Mouse (Mus musculus): ENCODE results near the gene Hilpda.

DNA sequence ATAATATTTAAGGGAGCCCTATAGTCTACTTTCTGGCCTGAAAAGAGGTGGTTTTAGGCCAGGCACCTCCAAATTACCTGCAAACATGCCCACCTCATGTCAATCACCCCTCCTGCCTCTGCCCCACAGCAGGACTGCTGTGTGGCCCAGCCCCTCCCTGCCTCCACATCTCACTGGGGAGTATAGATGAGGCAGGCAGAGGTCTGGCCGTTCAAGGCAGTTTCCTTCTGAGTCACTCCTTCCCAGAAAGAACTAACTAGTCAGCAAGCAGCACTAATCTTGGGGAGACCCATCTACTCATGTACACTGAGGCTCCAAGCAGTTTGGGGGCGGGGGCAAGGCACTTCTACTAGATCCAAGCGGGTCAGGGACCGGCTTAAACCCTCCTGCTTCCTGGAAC is 25.2 kb upstream of the Hilpda start:
- TF ChIP-seq CTCF (IDR thresholded peaks at IDR 0.05; ENCODE audit: extremely low read depth, insufficient read length, insufficient replicate concordance, low read depth, low read length) (no peak), POLR2A (IDR thresholded peaks at IDR 0.05; ENCODE audit: low read depth, low read length) (no peak)

Measured in small intestine, adult 2 months (tissue).